Mouse (Mus musculus): ENCODE data around the gene Slc5a5.

- TF ChIP-seq EP300 (IDR thresholded peaks at IDR 0.05; ENCODE audit: low read depth) (no peak), CTCF (IDR thresholded peaks at IDR 0.05; ENCODE audit: low read depth) (no peak)
Measured at GRCm38 (mm10) chr8:70912955-70913354, 20.4 kb upstream of the Slc5a5 start.

All from liver, embryonic 14.5 days (tissue).